Mouse (Mus musculus) embryo, embryonic 10 days (tissue): ENCODE results near the gene S100z.

Source experiments
- DNase-seq: peaks from one replicate; pipeline ENCODE4 v3.0.0-alpha.2; 2015; ENCODE audit warnings: low spot score

Gene S100z

DNA sequence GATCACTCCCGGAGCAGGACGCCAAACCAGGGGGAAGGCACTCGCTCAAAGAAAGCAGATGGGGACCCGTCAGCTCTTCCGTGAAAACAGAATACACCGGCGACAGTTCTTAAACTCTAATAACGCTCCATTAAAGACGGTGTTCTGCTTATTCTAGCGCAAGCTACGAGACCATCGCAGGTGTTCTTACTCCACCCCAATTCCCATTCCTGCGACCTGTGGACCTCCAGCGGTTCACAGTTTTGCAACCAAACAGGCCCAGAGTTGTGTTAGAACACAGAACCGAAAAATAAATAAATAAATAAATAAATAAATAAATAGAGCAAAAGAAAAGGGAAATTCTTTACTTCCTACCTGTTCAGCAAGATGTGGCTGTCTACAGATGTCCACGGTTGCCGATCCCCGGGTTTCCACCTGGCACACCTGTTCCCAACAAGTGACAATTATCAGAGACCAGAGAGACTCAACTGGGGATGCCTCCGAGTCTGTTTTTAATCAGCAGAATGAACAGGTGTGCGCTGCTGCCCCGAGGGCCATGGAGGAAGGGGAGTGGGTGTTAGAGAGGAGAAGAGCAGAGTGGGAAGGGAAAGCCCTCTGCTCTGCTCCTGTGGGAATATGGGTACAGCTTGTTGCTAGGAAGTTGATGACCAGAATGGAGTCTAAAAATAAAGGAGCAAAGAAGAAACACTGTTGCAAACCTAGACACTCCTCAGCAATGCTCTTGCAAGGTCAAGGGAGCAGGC is at the start of gene S100z:
Gene S100z, minus strand, starts transcription at position 51 of the 743 bp plus-strand sequence.
- no peak for DNase-seq

DNA sequence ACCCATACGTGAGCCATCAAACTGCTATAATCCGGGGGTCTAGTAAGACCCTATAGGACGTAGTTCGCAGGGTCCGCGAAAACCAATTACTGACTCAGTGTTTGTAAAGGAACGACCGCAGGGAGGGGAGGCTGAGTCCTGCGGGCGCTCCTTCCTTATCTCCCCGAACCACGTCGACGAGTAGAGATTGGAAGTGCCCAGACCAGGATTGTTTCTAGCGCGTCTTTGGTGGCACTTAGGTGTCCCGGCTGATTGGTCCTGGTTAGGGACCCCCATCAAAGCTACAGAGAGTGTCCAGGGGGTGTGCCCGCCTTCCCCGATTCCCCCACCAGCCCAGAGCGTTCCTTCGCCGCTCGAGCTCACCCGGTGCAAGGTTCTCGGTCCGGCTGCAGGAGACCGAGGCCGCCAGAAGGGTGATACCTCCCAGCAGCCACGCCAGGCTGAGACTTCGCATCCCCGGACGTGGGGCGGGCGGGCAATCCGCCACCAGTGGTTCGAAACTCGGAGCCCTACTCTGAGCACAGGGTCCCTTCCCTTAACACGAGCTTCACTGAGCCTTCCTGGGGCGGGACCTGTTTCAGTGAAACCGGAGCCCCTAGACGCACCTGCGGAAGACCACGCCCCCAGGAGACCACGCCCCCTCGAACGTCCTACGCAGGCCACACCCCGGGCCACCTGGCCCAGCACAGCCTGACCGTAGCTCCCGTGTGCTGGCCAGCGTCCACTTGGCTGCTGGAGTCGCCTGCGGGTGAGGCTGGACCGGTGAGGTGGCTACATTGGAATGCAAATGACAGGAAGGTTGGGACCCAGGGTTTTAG is 46.4 kb upstream of the S100z start, which contains the start of gene F2rl1:
Gene F2rl1, minus strand, starts transcription at position 554 of the 818 bp plus-strand sequence.
- DNase-seq: peak; percentile 46

DNA sequence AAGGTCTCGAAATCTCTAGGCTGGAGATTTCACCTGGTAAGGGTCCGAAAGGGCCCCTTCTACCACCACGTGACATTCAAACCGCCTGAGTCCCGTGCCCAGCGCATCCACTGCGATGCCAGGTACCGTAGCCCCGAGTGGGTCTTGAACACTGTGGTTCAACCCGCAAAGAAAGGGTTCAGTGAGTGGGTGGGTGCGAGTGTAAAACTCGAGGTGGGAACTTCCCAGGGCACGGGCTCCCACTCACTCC is 45.8 kb upstream of the S100z start:
- no peak for DNase-seq

- peak; percentile 17 for DNase-seq
These were observed 45.3 kb upstream of the S100z start for GRCm38 (mm10) chr13:95523659-95524423.

DNA sequence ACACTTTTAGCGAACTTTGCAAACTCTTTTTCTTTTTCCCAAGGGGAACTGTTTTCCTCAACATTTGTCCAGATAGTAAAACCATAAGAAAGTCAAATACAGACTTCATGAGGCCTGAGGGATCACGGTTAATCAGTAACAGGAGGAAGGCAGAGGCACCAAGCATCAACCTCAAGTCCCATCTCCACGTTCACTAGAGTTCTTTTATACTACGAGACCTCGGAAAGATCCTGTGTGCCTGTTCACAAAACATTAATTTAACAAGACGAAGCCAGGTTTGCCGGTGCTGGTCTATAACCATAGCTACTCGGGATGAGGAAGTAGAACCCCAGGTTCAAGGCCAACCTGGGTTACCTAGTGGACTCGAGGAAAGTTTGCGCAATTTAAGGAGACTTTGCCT is 43.7 kb upstream of the S100z start:
- DNase-seq: no peak

DNA sequence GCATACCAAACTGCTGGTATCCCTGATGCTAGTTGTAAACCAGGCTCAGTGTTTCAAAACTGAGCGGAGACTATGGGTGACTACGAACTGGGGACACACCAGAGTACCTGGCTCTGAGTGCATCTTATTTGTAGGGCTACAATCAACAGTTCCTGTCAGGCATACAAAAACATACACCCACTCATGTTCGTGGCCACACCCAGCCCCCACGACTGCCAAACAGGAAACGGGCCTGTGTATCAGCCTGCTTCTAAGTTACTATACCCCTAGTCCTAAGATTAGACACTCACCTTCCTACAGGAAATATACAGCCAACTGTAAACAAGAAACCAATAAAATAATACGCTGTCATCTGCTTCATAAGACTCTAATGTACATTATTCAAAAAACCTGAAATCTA is 42.5 kb upstream of the S100z start:
- no peak for DNase-seq

DNA sequence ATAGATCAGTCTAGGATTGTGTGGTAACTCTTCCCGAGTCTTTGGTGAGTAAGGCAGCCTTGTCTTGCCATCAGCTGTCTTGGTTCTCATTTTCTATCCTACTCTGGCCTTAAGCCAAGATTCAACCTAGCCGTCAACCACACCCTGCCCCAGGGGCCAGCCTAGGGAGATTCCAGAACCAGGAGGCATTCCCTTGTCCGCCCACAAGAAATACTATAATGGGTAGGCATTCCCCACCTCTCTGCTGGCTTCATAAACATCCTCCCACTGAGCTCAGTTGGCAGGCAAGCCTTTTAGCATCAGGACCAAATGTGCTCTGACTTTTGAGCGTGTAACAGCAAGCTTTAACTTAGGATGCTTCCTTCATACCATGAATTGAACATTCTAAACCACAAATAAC is 36.2 kb upstream of the S100z start:
- DNase-seq: no peak

DNA sequence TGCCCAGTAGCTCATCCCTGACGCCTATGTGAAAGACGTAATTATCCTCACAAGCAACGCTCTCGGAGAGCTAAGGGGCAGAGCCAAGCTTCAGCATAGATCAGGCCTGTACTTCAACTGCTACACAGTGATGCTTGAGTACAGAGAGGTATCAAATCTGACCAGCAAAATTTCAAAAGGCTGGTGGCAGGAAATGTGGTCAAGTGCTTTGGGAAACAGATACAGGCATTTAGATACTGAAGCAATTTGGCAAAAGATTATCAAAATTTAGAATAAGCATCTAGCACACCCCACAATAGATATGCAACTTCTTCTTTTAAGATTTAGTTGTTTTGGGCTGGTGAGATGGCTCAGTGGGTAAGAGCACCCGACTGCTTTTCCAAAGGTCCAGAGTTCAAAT is 31.5 kb upstream of the S100z start:
- no peak for DNase-seq

GRCm38 (mm10) chr13:95503279-95503917 is 24.9 kb upstream of the S100z start:
- DNase-seq: no peak

DNA sequence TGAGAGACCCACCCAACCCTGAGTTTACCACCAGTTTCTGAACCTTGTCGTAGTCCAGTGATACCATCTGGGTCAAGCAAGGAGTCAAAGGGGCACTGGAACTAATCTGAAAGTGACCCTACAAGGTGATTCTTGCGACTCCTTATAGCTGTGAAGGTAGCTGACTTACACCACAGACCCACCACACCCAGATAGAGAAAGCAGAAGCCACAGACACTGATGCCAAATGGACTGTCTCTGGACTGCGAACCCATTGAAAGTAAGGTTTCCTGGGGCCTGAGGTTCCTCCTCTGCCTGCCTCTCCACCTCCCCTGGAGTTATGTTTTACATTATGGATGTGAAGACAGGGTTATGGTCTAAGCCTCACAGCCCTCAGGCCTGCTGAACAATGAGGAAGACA is 18.1 kb upstream of the S100z start:
- DNase-seq: no peak

- no peak for DNase-seq
These were observed 16.3 kb upstream of the S100z start for GRCm38 (mm10) chr13:95494812-95495211.

GRCm38 (mm10) chr13:95493296-95493695 is 14.8 kb upstream of the S100z start:
- no peak for DNase-seq

- no peak for DNase-seq
These were observed 12.8 kb upstream of the S100z start for GRCm38 (mm10) chr13:95491327-95491726.

GRCm38 (mm10) chr13:95484664-95485063 is 6.1 kb upstream of the S100z start:
- DNase-seq: peak; percentile 15

DNA sequence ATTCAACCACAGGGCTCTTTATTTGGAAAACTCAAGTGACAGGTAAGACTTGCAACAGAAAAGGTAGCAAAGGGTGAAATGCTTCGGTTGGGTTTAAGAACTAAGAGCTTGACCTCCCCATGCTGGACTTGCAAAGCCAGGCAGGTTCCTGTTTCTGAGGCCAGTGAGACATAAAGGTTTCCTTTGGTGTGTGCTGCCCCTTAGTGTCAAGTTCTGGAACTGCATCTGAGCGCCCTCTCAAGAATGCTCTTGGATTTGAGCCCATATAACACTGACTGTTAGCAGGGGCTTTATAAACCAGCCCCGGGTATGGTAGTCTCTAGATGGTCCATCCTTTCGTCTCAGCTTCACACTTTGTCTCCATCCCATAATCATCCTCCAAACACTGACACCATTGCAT is 2.9 kb upstream of the S100z start:
- DNase-seq: peak; percentile 89

GRCm38 (mm10) chr13:95477173-95477572 is 1.3 kb downstream of the S100z start:
- DNase-seq: no peak

DNA sequence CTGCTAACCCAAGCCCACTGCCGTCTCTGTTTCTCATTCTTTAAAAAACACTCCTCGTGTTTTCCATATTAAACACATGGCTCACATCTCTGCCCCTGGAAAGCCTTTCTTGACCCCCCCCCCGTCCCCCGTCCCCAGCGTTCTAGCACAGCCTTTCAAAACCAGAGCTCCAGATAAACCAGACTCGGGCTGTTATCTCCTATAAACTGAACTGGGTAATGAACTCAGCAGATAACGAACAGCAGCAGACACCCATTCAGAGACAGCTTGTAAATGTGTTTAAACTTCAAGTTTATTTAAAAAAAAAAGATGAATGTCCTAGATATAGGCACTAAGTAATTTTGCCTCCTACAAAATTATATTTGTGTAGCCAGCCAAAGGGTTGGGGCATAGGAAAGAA is 3.4 kb downstream of the S100z start:
- no peak for DNase-seq

DNA sequence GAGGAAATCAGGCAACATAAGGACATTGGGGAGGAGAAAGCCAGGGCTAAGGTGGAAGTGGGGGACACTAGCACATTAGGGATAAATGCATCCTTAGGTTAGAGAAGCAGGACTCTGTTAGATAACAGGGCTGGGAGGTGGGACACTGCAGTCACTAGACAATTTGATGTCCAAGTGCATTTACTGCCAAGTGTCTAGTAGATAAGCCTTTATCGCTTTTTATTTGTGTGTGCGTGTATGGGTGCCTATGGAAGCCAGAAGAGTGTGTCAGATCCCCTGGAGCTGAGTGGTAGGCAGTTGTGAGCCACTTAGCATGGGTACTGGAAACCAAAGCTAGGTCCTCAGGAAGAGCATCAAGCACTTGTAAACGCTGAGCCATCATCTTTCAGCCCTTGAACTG is 4.2 kb downstream of the S100z start:
- no peak for DNase-seq

DNA sequence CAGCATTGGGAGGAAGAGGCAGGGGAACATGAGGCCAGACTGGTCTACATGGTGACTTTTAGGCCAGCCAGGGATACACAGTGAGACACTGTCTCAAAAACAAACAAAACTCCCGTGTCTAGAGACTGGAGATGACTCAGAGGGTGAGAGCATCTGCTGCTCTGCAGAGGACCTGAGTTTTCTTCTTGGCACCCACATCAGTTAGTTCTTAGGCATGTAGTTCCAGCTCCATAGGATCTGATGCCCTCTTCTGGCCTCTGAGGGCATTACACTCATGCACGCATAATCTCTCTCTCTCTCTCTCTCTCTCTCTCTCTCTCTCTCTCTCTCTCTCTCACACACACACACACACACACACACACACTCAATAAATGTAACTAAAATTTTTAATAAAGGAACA is 7.6 kb downstream of the S100z start:
- DNase-seq: peak; percentile 27

DNA sequence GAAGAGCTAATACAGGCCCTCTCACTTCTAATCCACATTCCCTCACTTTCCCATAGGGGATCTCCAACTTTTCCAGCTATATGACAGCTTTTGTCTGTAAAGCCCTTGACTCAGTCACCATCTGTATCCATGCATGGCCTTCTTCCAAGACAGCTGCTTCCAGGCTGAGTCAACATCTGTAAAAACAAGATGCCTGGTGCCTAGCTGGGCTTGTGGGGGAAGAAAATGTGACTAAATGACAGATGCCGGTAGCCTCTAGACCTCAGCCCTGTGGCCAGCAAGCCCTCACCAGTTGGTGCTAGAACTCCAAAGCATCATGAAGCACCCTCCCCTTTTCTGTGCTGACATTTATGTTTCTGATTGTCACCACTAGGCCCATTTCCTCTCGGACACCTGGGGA is 27.0 kb downstream of the S100z start:
- DNase-seq: no peak

GRCm38 (mm10) chr13:95450636-95451210 is 27.8 kb downstream of the S100z start:
- DNase-seq: no peak

DNA sequence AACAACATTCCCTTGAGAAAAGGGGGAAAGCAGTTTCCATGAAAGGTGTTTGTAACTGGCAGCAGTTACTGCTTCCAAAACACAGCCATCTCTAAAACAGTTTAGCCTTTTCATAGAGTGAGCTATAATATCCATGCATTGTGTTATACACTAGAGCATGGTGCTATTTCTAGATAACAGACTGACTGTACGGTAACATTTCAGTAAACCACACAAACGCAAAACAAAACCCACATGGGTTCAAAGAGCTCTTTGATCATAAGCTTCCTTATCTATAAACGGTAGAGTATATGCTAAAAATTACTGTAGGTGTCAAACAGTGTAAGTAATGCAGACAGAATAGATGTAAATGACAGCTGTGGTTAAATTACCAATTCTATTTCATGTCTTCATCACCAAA is 28.8 kb downstream of the S100z start:
- no peak for DNase-seq
